Mouse (Mus musculus) lung, embryonic 14.5 days (tissue): ENCODE measurements at regions not wholly inside any gene's neighbourhood (a gene's known extent, or its start where the extent isn't known, plus 50 kb on each side); places are given as distances from the start of the nearest gene placed in this dataset.

ENCODE experiments used
- ATAC-seq: fragments of 200-750 bp; cut with Nextera tagmentation; 2 replicates; pipeline ENCODE4 v1.8.0; 2017; ENCODE audit warnings: mild to moderate bottlenecking, moderate TSS enrichment, moderate library complexity; ENCODE audit not compliant: insufficient read depth
- DNase-seq: peaks from one replicate; pipeline ENCODE4 v3.0.0-alpha.2; 2015
- H3K27ac ChIP-seq: fragments of 300-500 bp; sonication (generic); 2 replicates; pipeline ENCODE4 v1.5.1; 2014; ENCODE audit warnings: low read depth, mild to moderate bottlenecking, moderate library complexity
- H3K27me3 ChIP-seq: fragments of 300-500 bp; sonication (generic); 2 replicates; pipeline ENCODE4 v1.6.1; 2014; ENCODE audit warnings: low read length, control low read depth; ENCODE audit not compliant: insufficient read depth
- H3K36me3 ChIP-seq: fragments of 300-500 bp; sonication (generic); 2 replicates; pipeline ENCODE4 v1.6.1; 2014; ENCODE audit warnings: control low read depth; ENCODE audit not compliant: insufficient read depth
- H3K4me1 ChIP-seq: fragments of 300-500 bp; sonication (generic); 2 replicates; pipeline ENCODE4 v1.6.1; 2014; ENCODE audit warnings: antibody characterized with exemption, control low read depth; ENCODE audit not compliant: insufficient read depth
- H3K4me2 ChIP-seq: fragments of 300-500 bp; sonication (generic); 2 replicates; pipeline ENCODE4 v1.6.1; 2014; ENCODE audit warnings: mild to moderate bottlenecking
- H3K4me3 ChIP-seq: fragments of 300-500 bp; sonication (generic); 2 replicates; pipeline ENCODE4 v1.5.1; 2014; ENCODE audit warnings: low read depth, low read length
- H3K9ac ChIP-seq: fragments of 300-500 bp; sonication (generic); 2 replicates; pipeline ENCODE4 v1.6.1; 2014
- H3K9me3 ChIP-seq: fragments of 300-500 bp; sonication (generic); 2 replicates; pipeline ENCODE4 v1.6.1; 2016; ENCODE audit warnings: low read depth, low read length, control low read depth
- CTCF ChIP-seq: IDR thresholded peaks from 2 replicates; pipeline ENCODE4 v1.5.1; 2016; ENCODE audit warnings: antibody characterized with exemption, low read depth
- WGBS: fragments of 180-500 bp; shearing (Covaris S2); extraction: QIAGEN DNeasy Blood & Tissue Kit; methylation state at CpG from one replicate; pipeline ENCODE4 v1.1.7; 2014; 5-methylcytosine and 5-hydroxymethylcytosine counted together

DNA sequence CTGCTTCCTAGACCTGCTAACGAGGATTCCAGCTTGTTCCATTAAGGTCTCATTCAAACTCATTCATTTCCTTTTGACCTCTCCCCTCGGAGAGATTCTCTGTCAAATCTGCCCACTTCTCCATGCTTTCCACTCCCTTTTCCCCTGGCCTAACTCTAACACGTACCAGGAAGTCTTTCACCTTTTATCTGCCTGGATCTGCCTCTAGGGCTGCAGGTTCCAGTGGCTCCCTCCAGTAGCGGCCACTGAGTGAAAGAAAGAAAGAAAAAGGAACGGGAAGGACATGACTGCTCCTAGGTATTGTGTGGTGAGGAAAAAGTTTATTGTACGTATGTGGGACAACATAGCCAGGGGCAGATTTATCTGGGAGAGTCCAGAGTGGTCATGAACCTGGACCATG, 64.8 kb upstream of the Tmem45b start:
- H3K9ac ChIP-seq: no peak overlapping the region
- TF ChIP-seq CTCF: no peak
- no peak overlapping the region for H3K4me3 ChIP-seq
- H3K27me3 ChIP-seq: no peaks in the 10 kb centered on the region
- no peaks in the 10 kb centered on the region for H3K4me1 ChIP-seq
- no peak overlapping the region for H3K27ac ChIP-seq
- H3K9me3 ChIP-seq: no peaks in the 10 kb centered on the region
- no peak overlapping the region for H3K4me2 ChIP-seq
- WGBS: 54% methylated on average over 6 of the region's 6 CpGs
- ATAC-seq (no peak), DNase-seq (no peak)
- no peaks in the 10 kb centered on the region for H3K36me3 ChIP-seq

DNA sequence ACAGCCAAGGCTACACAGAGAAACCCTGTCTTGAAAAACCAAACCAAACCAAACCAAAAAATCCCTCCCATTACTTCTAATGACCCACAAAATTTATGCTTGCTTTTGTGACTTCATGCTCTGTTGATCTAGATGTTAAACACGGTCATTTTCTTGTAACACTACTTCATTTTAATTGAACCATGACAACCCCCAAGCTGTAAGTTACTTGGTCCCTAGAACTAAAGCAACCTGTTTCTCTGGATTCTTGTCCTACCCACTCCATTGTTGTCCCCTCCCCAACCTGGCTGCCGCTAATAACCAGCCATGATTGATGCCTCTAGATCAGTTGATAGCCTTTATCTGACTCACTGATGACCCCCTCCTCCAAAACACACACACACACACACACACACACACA, 63.0 kb upstream of the Tmem45b start:
- Histone ChIP-seq H3K9ac (no peak overlapping the region), H3K27me3 (no peaks in the 10 kb centered on the region), H3K27ac (no peak overlapping the region), H3K4me2 (no peak overlapping the region), H3K4me3 (no peak overlapping the region), H3K36me3 (no peaks in the 10 kb centered on the region), H3K9me3 (no peaks in the 10 kb centered on the region), H3K4me1 (no peaks in the 10 kb centered on the region)
- 62% methylated on average over 2 of the region's 2 CpGs for WGBS
- ATAC-seq (no peak), DNase-seq (no peak)
- TF ChIP-seq CTCF: no peak
